Mouse (Mus musculus): ENCODE data around the gene Slc22a16.

The Slc22a16 gene

GRCm38 (mm10) chr10:40617973-40618372 is 47.8 kb downstream of the Slc22a16 start:
- DNase-seq = no peak

DNA sequence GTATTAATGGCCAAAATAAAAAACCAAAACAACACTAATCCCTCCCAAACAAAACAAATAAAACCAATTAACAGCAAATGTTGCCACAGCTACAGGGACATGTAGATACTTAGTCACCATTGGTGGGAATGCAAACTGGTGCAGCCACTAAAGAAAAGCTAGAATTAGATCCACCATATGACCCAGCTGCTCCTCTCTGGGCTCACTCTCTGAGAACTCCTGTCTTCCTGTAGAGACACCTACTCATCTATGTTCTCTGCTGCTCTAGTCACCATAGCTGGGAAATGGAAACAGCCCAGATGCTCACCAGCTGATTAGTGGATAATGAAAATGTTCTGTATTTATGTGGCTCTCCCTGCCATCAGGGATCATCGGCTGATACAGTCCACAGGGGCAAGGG is 49.6 kb downstream of the Slc22a16 start:
- no peak for DNase-seq

- DNase-seq = peak in 1 of 2 experiments; percentile 27
These were observed 59.0 kb downstream of the Slc22a16 start for GRCm38 (mm10) chr10:40629140-40629539.

- DNase-seq = no peak
These were observed 59.6 kb downstream of the Slc22a16 start, which contains the start of gene Ddo for GRCm38 (mm10) chr10:40629656-40630311. Gene Ddo (plus strand): TSS chr10:40630011.

GRCm38 (mm10) chr10:40630457-40630856 is 60.3 kb downstream of the Slc22a16 start:
- no peak for DNase-seq

GRCm38 (mm10) chr10:40630961-40631360 is 60.8 kb downstream of the Slc22a16 start:
- no peak for DNase-seq

GRCm38 (mm10) chr10:40632087-40632486 is 62.0 kb downstream of the Slc22a16 start:
- no peak for DNase-seq

GRCm38 (mm10) chr10:40637331-40637730 is 67.2 kb downstream of the Slc22a16 start:
- no peak for DNase-seq

- no peak for DNase-seq
These were observed 68.1 kb downstream of the Slc22a16 start for GRCm38 (mm10) chr10:40638276-40638675.

DNA sequence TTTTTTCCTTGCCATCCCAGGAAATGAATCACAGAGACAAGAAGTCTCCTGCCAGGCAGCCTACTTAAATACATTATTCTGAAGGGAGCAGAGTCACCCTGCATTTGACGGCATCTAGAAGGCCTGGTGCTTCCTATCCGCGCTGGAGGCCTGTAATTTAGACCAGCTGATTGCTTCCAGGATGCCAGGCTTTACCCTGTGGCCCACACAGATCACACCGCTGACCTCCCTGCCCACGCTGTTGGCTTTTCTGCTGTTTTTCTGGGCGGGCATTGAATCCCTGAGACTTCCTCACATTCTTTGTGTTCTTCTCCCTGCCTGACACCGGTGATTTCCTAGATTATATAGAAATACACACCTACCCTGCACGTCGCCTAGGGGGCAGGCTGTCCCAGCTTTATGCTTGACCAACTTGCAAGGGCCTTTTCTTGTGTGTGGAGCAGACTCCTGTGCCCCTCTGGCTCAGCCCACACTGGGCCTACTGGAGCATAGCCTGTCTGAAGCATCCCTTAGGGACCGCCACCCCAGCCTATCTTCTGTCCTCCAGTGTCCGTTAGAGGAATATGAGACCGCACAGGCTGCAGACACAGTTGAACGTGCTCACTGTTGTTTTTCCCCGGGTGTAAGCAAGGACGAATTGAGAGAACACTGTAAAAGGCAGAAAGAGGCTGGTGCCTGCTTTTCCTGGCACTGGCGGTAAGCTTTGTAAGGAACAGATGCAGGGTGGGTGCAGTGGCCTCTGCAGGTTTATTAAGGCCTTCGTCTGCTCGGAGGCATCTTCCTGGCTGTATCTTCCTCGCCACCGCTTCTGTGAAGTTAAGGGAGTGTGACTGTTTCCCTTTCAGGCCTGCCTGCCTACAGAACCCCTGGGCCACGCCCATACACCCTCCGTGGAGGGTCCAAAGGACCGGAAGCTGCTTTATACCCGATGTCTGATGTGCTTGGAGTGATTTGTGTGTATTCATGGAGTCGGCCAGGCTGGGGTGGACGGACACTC is 69.0 kb downstream of the Slc22a16 start:
- DNase-seq = no peak

DNA sequence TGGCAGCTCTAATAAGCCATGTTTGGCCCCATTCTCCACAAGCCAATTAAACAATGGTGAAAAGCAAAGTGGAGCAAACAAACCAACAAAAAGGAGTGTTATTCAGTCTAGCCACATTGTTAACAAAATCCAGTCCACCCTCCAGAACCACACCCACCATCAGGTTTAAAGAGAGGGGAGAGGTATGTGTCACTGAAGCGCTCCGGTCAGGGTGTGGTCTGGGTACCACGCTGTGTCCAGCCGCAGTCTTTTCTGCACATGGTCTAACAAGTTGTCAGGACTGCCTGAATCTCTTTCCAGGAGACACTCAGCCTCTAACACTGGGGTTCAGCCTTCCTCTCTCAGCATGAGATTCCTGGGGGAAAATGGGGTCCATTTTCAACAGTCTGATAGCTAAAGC is 70.3 kb downstream of the Slc22a16 start:
- DNase-seq = no peak

- no peak for DNase-seq
These were observed 71.8 kb downstream of the Slc22a16 start for GRCm38 (mm10) chr10:40641901-40642300.

- no peak for DNase-seq
These were observed 73.0 kb downstream of the Slc22a16 start for GRCm38 (mm10) chr10:40643126-40643525.

DNA sequence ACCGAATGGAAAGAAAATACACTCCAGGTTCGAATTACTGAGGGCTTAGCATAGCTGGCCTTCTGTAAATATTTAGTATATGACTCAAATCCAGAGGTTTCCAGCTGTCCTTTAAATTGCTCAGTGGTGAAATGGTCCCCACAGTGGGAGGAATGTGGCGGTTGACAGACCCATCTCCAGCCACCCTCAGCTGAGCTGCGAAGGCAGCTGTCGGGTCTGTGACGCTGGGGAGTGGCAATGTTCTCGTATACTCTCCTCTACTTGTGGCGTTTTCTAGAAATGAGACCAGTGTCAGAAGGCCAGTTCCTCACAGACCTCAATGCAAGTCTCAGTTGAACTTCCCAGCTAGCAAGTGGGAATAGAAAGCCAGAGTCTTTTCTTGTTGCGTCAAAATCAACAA is 74.3 kb downstream of the Slc22a16 start:
- no peak for DNase-seq

DNA sequence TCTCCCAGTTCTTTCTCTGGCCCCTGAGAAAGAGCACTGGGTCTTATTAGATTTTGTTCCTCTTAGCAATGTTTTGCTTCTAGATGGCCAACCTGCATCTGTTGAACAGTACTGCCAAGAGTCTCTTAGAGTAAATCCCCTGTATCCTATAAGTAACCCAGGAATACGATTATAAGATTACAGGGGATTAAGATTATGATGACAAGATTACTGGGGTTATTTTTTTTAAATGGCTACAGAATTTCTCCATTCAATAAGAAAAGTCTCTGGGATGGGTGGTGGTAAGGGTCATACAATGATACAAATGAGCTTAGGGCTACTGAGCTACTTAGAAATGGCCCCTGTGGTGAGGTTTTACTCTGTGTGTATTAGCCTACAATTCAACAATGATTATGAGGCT is 75.2 kb downstream of the Slc22a16 start:
- no peak for DNase-seq

- DNase-seq = no peak
These were observed 78.6 kb downstream of the Slc22a16 start for GRCm38 (mm10) chr10:40648776-40649175.

- DNase-seq = no peak
These were observed 79.5 kb downstream of the Slc22a16 start for GRCm38 (mm10) chr10:40649634-40650033.

DNA sequence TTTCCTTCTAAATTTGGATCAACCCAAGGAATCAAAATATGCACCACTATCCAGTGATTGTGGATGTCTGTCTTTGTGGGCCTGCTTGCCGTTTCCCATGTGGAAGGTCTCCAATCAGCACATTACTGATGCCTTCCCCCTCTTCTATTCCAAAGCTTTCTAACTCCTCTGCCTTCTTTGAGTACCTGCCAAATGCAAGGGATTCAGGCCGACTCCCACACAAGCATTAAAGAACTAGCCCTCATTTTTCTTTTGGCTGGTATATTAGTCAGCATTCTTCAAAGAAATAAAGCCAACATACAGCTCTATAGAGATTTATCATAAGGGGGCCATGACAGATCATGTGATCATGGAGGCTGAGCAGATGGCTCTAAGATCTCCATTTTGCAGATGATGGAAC is 81.5 kb downstream of the Slc22a16 start:
- no peak for DNase-seq

Measured in thymus, adult 18-20 months (tissue).